Mouse (Mus musculus) heart, embryonic 15.5 days (tissue): Measurements from ENCODE around the gene Gsk3a. TPM values are rescaled to one million over a fixed set of nuclear protein-coding genes. Genes with fewer than 3 reads are reported as not detected.
"Not testable (repeated sequence)": the region's sequence is repeated elsewhere in the genome, so short reads cannot be mapped to it uniquely, and the experiment has no call there.

Experiments
- ATAC-seq: fragments of 200-750 bp; cut with Nextera tagmentation; replicated peaks from 2 replicates; pipeline ENCODE4 v1.8.0; 2017; ENCODE audit warnings: low read depth, moderate TSS enrichment; ENCODE audit not compliant: insufficient number of reproducible peaks, insufficient read depth, low FRiP score
- H3K27ac ChIP-seq: fragments of 300-500 bp; sonication (generic); 2 replicates; pipeline ENCODE4 v1.5.1; 2015; ENCODE audit warnings: mild to moderate bottlenecking, inconsistent platforms
- H3K27me3 ChIP-seq: fragments of 300-500 bp; sonication (generic); 2 replicates; pipeline ENCODE4 v1.6.1; 2015; ENCODE audit warnings: inconsistent platforms
- H3K36me3 ChIP-seq: fragments of 300-500 bp; sonication (generic); 2 replicates; pipeline ENCODE4 v1.6.1; 2015; ENCODE audit warnings: mild to moderate bottlenecking, inconsistent platforms
- H3K4me1 ChIP-seq: fragments of 300-500 bp; sonication (generic); replicated peaks from 2 replicates; pipeline ENCODE4 v1.6.1; 2015; ENCODE audit warnings: inconsistent platforms
- H3K4me2 ChIP-seq: fragments of 300-500 bp; sonication (generic); 2 replicates; pipeline ENCODE4 v1.6.1; 2015; ENCODE audit warnings: inconsistent platforms, mild to moderate bottlenecking, moderate library complexity
- H3K4me3 ChIP-seq: fragments of 300-500 bp; sonication (generic); 2 replicates; pipeline ENCODE4 v1.5.1; 2015; ENCODE audit warnings: mild to moderate bottlenecking, inconsistent platforms
- H3K9ac ChIP-seq: fragments of 300-500 bp; sonication (generic); 2 replicates; pipeline ENCODE4 v1.6.1; 2015; ENCODE audit warnings: mild to moderate bottlenecking, inconsistent platforms
- H3K9me3 ChIP-seq: fragments of 300-500 bp; sonication (generic); replicated peaks from 2 replicates; pipeline ENCODE4 v1.6.1; 2016; ENCODE audit warnings: inconsistent platforms
- WGBS: fragments of 180-500 bp; shearing (Covaris S2); methylation state at CpG from one replicate; pipeline ENCODE4 v1.1.7; 2015; ENCODE audit warnings: mixed read lengths; 5-methylcytosine and 5-hydroxymethylcytosine counted together
- polyA plus RNA-seq: library from polyadenylated mRNA; unstranded; fragments of >200 nt; fragmentation: Nextera tagmentation; extraction: Ambion mirVana; gene quantifications from 2 replicates; pipeline ENCODE4 v1.2.1, GENCODE M21; 2015

Gene Gsk3a
- polyA plus RNA-seq, 1 experiment from 2014 or later, result 6.6 TPM

GRCm38 (mm10) chr7:25265743-25266142 lies 28.1 kb upstream of the Gsk3a start:
- H3K36me3 ChIP-seq, H3K27ac ChIP-seq, ATAC-seq, H3K9me3 ChIP-seq, H3K4me3 ChIP-seq, H3K27me3 ChIP-seq, H3K4me2 ChIP-seq, H3K9ac ChIP-seq: not testable (repeated sequence)
- 76% methylated on average over 5 of the region's 5 CpGs for WGBS
- H3K4me1 ChIP-seq, result peaks cover 29% of the 10 kb centered on the region

DNA sequence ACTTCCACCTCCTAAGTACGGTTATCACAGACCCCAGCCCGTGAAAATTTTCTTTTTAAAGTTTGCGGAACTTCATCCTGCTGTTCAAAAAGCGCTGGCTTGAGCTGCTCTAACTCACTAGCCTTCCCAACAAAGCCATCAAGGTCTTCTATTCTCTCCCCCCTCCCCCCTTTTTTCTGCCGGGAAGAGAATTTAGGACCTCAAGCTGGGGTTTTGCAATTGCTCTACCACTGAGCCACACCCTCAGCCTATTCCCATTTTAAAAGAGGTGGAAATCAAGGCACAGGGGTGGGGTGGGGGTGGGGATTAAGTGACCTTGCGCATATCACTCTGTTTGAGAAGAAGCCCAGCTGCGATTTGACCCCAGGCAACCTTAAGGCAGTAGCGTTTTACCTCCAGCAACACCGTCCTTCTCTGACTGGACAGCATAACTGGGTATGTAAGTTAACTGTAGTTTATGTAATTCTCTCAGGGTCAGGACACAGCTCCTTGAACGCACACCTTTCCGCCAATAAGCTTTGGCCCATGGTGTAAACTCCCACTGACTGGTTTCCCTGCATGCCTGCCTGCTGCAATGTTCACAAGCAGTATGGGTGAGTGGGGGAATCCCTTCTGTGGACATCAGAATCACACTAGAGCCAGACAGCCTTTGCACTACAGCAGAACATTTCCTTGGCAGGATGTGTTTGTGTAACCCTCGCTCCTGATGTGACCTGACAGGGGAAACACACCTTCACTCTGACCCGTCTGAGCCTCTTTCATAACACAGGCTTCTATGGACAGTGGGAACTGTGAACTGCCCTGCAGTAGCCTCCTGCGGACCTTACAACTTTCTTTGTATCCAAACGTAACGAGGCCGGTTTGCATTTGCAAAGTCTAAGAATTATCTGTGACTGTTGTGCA lies 26.6 kb upstream of the Gsk3a start:
- Histone ChIP-seq H3K9ac (no peak overlapping the region), H3K4me1 (peaks cover 13% of the 10 kb centered on the region), H3K27ac (no peak overlapping the region), H3K9me3 (no peaks in the 10 kb centered on the region), H3K4me3 (no peak overlapping the region), H3K27me3 (no peaks in the 10 kb centered on the region), H3K4me2 (no peak overlapping the region), H3K36me3 (no peaks in the 10 kb centered on the region)
- no peak for ATAC-seq
- WGBS, result 41% methylated on average over 17 of the region's 17 CpGs

DNA sequence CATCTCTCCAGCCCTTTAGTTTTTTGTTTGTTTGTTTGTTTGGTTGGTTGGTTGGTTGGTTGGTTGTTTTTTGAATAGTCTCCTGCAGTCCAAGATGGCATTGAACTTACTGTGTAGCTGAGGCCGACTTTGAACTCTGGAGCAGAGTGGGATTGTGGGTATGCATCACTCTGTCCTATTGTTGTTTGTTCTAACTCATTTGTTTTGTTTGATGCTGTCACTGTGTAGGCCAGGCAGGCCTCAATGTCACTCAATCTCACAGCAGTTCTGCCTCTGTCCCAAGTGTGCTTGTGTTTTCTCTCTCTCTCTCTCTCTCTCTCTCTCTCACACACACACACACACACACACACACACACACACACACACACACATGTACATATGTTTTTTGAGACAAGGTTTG lies 24.2 kb upstream of the Gsk3a start:
- 65% methylated on average over 1 of the region's 1 CpGs for WGBS
- no peak for ATAC-seq
- H3K36me3 ChIP-seq, result no peaks in the 10 kb centered on the region
- H3K9me3 ChIP-seq, result no peaks in the 10 kb centered on the region
- no peaks in the 10 kb centered on the region for H3K27me3 ChIP-seq
- no peak overlapping the region for H3K4me2 ChIP-seq
- no peak overlapping the region for H3K4me3 ChIP-seq
- no peak overlapping the region for H3K27ac ChIP-seq
- no peak overlapping the region for H3K9ac ChIP-seq
- peaks cover 5% of the 10 kb centered on the region for H3K4me1 ChIP-seq

DNA sequence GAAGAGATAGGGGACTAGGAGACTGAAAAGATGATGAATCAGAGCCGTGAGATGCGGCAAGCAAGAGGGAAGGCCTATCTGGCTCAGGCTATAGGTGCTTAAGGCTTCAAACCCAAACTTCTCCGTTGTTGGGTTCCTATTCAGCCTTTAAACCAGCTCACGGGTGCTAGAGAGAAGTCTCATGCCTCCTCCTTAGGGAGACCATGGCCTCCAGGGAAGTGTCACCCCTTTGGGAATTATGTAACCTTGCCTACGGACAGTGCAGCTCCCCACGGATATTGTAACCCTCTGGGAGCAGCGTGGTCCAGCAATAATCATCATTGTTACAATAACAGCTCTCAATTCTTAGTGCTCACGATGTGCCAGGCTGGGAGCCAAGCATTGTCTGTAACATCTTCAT lies 14.2 kb upstream of the Gsk3a start:
- Histone ChIP-seq H3K4me3 (peak overlapping the region; percentile 69), H3K36me3 (no peaks in the 10 kb centered on the region), H3K27me3 (no peaks in the 10 kb centered on the region), H3K9me3 (no peaks in the 10 kb centered on the region), H3K4me2 (peak overlapping the region; percentile 94), H3K9ac (peak overlapping the region; percentile 95), H3K27ac (peak overlapping the region; percentile 96), H3K4me1 (peaks cover 31% of the 10 kb centered on the region)
- no peak for ATAC-seq
- WGBS, result 24% methylated on average over 8 of the region's 8 CpGs

GRCm38 (mm10) chr7:25251071-25251791 lies 13.6 kb upstream of the Gsk3a start:
- Histone ChIP-seq H3K4me3 (peak overlapping the region; percentile 69), H3K36me3 (no peaks in the 10 kb centered on the region), H3K27ac (peak overlapping the region; percentile 96), H3K9me3 (no peaks in the 10 kb centered on the region), H3K27me3 (no peaks in the 10 kb centered on the region), H3K4me2 (peak overlapping the region; percentile 94), H3K9ac (peak overlapping the region; percentile 95), H3K4me1 (peaks cover 37% of the 10 kb centered on the region)
- ATAC-seq, result peak; percentile 18; the same call in 1 of the 2 replicates
- WGBS, result 3% methylated on average over 22 of the region's 22 CpGs

DNA sequence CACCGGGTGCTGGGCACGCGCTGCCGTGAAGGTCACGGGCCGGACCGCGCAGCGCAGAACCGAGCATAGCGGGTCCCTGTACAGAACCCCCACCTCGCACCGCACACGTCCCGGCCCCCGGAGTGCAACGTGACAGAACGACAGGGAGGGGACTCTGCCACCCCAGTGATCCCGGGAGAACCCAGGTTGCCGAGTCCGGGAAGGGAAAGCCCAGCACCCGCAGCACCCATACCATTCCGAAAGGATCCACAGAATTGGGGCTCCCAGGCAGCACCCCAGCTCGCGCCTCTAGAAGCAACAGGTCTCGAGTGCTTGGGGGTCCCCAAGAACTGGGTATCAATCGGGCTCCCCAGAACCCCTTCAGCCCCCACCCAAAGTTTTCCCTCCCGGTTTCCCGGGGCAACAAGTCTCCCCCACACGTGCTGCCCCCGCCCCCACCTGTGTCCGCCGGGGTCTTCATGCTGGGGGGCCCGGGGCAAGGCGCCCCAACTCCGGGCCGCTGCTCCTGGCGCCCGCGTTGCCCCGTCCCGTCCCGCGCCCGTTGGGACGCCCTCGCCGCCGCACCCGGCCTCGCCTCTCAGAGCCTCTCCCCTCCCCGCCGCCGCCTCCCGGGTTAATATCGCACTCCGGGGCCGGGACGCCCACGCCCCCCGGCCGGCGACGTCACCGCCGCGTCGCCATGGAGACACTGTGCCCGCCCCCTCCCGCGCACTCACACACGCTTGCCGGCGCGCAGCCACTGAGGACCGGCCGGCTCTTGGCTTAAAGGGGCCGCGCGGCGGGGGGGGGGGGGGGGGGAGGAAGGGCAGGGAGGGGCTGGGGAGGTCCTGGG lies 12.7 kb upstream of the Gsk3a start, which contains the start of gene Erf:
Erf (minus strand) TSS at position 621 of the 832 bp plus-strand sequence.
- WGBS, result 1% methylated on average over 63 of the region's 81 CpGs

DNA sequence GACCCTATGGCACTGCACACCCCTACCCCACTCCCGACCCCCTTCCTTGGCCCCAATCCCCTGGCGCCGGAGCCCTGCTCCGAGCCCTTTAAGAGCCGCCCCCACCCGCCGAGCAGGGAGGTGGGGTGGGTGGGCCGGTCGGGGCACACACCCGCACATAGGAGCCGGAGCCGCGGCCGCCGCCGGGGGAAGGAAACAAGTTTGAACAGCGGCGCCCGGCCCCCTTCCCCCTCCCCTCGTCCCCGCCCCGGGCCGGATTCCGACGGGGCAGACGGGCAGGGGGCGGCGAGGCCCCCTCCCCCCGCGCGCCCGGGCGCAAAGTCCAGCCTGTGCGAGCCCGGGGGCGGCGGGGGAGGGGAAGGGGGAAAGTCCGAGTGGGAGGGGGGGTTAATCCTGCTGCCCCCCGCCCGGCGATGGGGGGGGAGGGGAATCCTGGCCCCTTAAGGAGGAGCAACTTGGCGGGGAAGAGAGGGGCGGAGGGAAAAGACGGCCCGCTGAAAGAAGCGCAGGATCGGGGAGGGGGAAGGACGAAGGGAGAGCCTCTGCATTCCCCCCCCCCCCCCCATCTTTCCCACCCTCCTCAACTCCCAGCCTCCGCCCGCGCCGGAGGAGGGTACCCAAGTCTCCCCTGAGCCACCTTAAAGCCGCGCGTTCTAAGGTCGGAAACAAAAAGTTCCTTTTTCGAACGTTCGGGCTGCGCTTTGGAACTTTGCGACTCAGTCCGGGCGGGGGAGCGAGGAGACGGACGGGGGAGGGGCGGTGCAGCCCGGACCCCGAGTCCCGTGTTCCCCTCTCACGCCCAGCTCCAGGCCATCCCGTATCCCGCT lies 11.9 kb upstream of the Gsk3a start:
- peaks cover 54% of the 10 kb centered on the region for H3K4me1 ChIP-seq
- peak; percentile 59 for ATAC-seq

More for the DNA sequence above, 12.7 kb upstream of the Gsk3a start, which contains the start of gene Erf:
- ATAC-seq, result peak; percentile 80
- H3K27me3 ChIP-seq, result no peaks in the 10 kb centered on the region
- peaks cover 7% of the 10 kb centered on the region for H3K36me3 ChIP-seq
- peaks cover 46% of the 10 kb centered on the region for H3K4me1 ChIP-seq
- H3K4me2 ChIP-seq, result peak within 1 kb of the TSS; percentile 94
- no peaks in the 10 kb centered on the region for H3K9me3 ChIP-seq
- H3K9ac ChIP-seq, result peak within 1 kb of the TSS; percentile 95
- peak within 1 kb of the TSS; percentile 96 for H3K27ac ChIP-seq
- peak within 1 kb of the TSS; percentile 69 for H3K4me3 ChIP-seq

DNA sequence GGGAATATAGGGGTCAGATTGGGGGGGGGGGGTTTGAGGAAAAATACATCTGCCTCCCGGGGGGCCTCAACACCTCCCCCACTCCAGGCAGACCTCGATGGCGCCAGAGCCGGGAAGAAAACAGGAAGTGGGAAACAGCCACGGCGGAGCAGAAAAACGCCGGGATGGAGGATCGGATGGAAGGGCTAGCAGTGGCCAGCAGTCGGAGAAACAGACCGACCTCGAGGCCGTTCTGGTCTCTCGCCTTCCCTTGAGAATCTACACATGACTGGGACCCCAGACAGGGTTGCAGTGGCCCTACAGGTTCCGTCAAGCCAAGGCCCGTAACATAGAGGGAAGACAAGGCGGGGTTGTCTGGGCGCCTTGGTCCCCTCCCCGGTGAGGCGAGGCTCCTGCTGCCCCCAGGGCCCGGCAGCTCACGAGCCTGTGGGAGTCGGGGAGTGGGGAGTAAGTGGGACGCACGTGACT lies 11.2 kb upstream of the Gsk3a start:
- peaks cover 58% of the 10 kb centered on the region for H3K4me1 ChIP-seq
- under 1% methylated on average over 25 of the region's 25 CpGs for WGBS
- peak overlapping the region; percentile 94 for H3K4me2 ChIP-seq
- no peaks in the 10 kb centered on the region for H3K27me3 ChIP-seq
- peaks cover 21% of the 10 kb centered on the region for H3K36me3 ChIP-seq
- ATAC-seq, result peak; percentile 2; the same call in 1 of the 2 replicates
- peak overlapping the region; percentile 96 for H3K27ac ChIP-seq
- peak overlapping the region; percentile 69 for H3K4me3 ChIP-seq
- H3K9me3 ChIP-seq, result no peaks in the 10 kb centered on the region
- H3K9ac ChIP-seq, result peak overlapping the region; percentile 95

More for the DNA sequence above, 11.9 kb upstream of the Gsk3a start:
- Histone ChIP-seq H3K4me3 (peak overlapping the region; percentile 69), H3K9me3 (no peaks in the 10 kb centered on the region), H3K4me2 (peak overlapping the region; percentile 94), H3K36me3 (peaks cover 15% of the 10 kb centered on the region), H3K9ac (peak overlapping the region; percentile 95), H3K27me3 (no peaks in the 10 kb centered on the region), H3K27ac (peak overlapping the region; percentile 96)
- under 1% methylated on average over 35 of the region's 73 CpGs for WGBS

DNA sequence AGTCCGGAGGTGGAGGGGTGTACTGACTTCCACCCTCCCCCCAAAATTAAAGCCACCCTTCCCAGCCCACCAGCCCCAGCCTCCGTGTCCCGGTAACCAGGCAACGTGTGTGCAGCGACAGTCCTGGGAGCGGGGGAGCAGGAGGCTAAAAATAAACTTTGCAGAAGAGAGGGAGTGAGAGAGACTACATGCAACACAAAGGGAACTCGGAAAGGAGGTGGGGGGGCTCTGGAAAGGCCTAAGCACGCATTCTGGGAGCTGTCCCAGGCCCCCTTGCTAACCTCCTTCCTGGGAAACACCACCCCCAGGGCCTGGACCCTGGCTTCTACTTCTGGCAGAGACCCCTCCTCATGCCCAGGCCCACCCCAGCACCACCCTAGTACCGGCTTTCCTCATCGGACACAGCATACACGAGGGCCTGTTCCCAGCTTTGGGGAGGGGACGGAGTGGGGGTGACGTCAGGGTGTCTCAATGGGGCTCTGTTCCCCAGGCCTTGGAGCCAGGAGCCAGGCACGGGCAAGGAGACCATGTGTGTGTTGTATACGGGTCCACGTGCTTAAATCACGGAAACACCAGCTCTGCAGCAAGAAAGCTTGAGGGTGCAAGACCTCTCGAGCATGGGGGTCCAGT lies 10.5 kb upstream of the Gsk3a start:
- H3K9me3 ChIP-seq, result no peaks in the 10 kb centered on the region
- under 1% methylated on average over 18 of the region's 18 CpGs for WGBS
- peak overlapping the region; percentile 96 for H3K27ac ChIP-seq
- H3K27me3 ChIP-seq, result no peaks in the 10 kb centered on the region
- peak overlapping the region; percentile 95 for H3K9ac ChIP-seq
- peaks cover 63% of the 10 kb centered on the region for H3K4me1 ChIP-seq
- H3K36me3 ChIP-seq, result peaks cover 25% of the 10 kb centered on the region
- peak overlapping the region; percentile 69 for H3K4me3 ChIP-seq
- peak overlapping the region; percentile 94 for H3K4me2 ChIP-seq
- no peak for ATAC-seq

- ATAC-seq, result no peak
- Histone ChIP-seq H3K27ac (peak overlapping the region; percentile 96), H3K9me3 (no peaks in the 10 kb centered on the region), H3K27me3 (no peaks in the 10 kb centered on the region), H3K4me2 (peak overlapping the region; percentile 94), H3K9ac (peak overlapping the region; percentile 95), H3K4me1 (peaks cover 66% of the 10 kb centered on the region), H3K4me3 (peak overlapping the region; percentile 69), H3K36me3 (peaks cover 31% of the 10 kb centered on the region)
- WGBS, result 8% methylated on average over 3 of the region's 3 CpGs
Measured at GRCm38 (mm10) chr7:25247498-25247897, 9.8 kb upstream of the Gsk3a start.
